Mouse (Mus musculus) CH12.LX (cell line): ENCODE measurements at regions not wholly inside any gene's neighbourhood (a gene's known extent, or its start where the extent isn't known, plus 50 kb on each side); places are given as distances from the start of the nearest gene placed in this dataset.

Experiments
- BHLHE40 ChIP-seq: IDR thresholded peaks from 2 replicates; pipeline ENCODE4 v1.6.1; 2011; ENCODE audit warnings: mild to moderate bottlenecking, low read depth, low read length, improper control_type of control experiment
- CHD1 ChIP-seq: IDR thresholded peaks from 2 replicates; pipeline ENCODE4 v1.6.1; 2012; ENCODE audit warnings: low read depth, low read length, improper control_type of control experiment, inconsistent platforms
- CTCF ChIP-seq, 2 experiments: IDR thresholded peaks in 1 of 2; conservative IDR thresholded peaks in 1 of 2; 2 replicates each; pipeline ENCODE4 v1.5.1; 2011 to 2012; ENCODE audit warnings: low read depth in 2 of 2, low read length in 2 of 2, improper control_type of control experiment in 1 of 2, inconsistent platforms in 1 of 2, mild to moderate bottlenecking in 1 of 2, moderate library complexity in 1 of 2
- IRF4 ChIP-seq: IDR thresholded peaks from 2 replicates; pipeline ENCODE4 v1.6.1; 2014; ENCODE audit warnings: low read depth, mild to moderate bottlenecking, inconsistent platforms, low read length, improper control_type of control experiment
- POLR2A ChIP-seq: IDR thresholded peaks from 2 replicates; pipeline ENCODE4 v1.6.1; 2011; ENCODE audit warnings: low read depth, mild to moderate bottlenecking, improper control_type of control experiment, low read length
- TCF12 ChIP-seq: IDR thresholded peaks from 2 replicates; pipeline ENCODE4 v1.6.1; 2014; ENCODE audit warnings: low read depth, mild to moderate bottlenecking, inconsistent platforms, low read length, improper control_type of control experiment
- USF1 ChIP-seq: IDR thresholded peaks from 2 replicates; pipeline ENCODE4 v1.6.1; 2014; ENCODE audit warnings: low read depth, mild to moderate bottlenecking, inconsistent platforms, low read length, improper control_type of control experiment

DNA sequence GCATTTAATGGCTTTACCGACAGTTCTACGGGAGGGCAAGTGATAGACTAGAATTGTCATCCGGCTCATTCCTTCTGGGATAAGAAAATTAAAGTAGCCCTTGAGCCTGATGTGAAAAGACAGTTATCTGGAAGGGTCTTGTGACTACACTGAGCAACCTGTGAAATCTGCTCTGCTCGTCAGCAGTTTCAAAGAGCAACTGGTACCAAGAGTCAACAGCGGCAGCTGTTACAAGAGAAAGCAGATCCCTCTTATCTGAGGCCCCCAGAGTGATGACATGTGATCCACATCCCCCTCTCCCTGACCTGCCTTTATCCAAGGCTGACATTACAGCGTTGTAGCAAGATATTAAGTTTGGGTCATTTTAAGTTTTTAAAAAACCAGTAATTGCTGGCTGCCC lies 52.6 kb upstream of the Unc13c start:
- no peak for TF ChIP-seq IRF4
- no peak for TF ChIP-seq USF1
- TF ChIP-seq BHLHE40: no peak
- no peak for TF ChIP-seq CTCF (conservative IDR thresholded peaks at IDR 0.05 in 1 of 2, IDR thresholded peaks at IDR 0.05 in 1 of 2; ENCODE audit: low read depth in 2 of 2, low read length in 2 of 2)
- no peak for TF ChIP-seq CHD1
- no peak for TF ChIP-seq TCF12
- no peak for TF ChIP-seq POLR2A
